Mouse (Mus musculus) liver, embryonic 16.5 days (tissue): ENCODE data around the gene Hsd17b12. TPM values are rescaled to one million over a fixed set of nuclear protein-coding genes. Genes with fewer than 3 reads are reported as not detected.

ENCODE experiments used
- ATAC-seq: fragments of 200-750 bp; cut with Nextera tagmentation; 2 replicates; pipeline ENCODE4 v1.8.0; 2017; ENCODE audit warnings: low read depth, mild to moderate bottlenecking, moderate number of reproducible peaks, moderate library complexity
- H3K27ac ChIP-seq: fragments of 300-500 bp; sonication (generic); 2 replicates; pipeline ENCODE4 v1.5.1; 2014; ENCODE audit warnings: mild to moderate bottlenecking, low read length
- H3K27me3 ChIP-seq: fragments of 300-500 bp; sonication (generic); 2 replicates; pipeline ENCODE4 v1.6.1; 2014; ENCODE audit warnings: low read depth, low read length, mixed read lengths; ENCODE audit not compliant: control insufficient read depth, insufficient read depth
- H3K36me3 ChIP-seq: fragments of 300-500 bp; sonication (generic); 2 replicates; pipeline ENCODE4 v1.6.1; 2014; ENCODE audit warnings: mild to moderate bottlenecking; ENCODE audit not compliant: control insufficient read depth, insufficient read depth
- H3K4me1 ChIP-seq: fragments of 300-500 bp; sonication (generic); 2 replicates; pipeline ENCODE4 v1.6.1; 2014; ENCODE audit warnings: low read depth, low read length, mixed read lengths; ENCODE audit not compliant: control insufficient read depth
- H3K4me2 ChIP-seq: fragments of 300-500 bp; sonication (generic); 2 replicates; pipeline ENCODE4 v1.6.1; 2014; ENCODE audit warnings: low read depth, low read length, mixed read lengths
- H3K4me3 ChIP-seq: fragments of 300-500 bp; sonication (generic); 2 replicates; pipeline ENCODE4 v1.5.1; 2014; ENCODE audit warnings: low read depth, mild to moderate bottlenecking, low read length
- H3K9ac ChIP-seq: fragments of 300-500 bp; sonication (generic); 2 replicates; pipeline ENCODE4 v1.6.1; 2014; ENCODE audit warnings: low read depth, low read length
- H3K9me3 ChIP-seq: fragments of 300-500 bp; sonication (generic); replicated peaks from 2 replicates; pipeline ENCODE4 v1.6.1; 2016; ENCODE audit warnings: low read length; ENCODE audit not compliant: control insufficient read depth
- WGBS: fragments of 180-500 bp; shearing (Covaris S2); extraction: QIAGEN DNeasy Blood & Tissue Kit; methylation state at CpG from one replicate; pipeline ENCODE4 v1.1.7; 2014; ENCODE audit not compliant: insufficient replicate concordance; 5-methylcytosine and 5-hydroxymethylcytosine counted together
- polyA plus RNA-seq: library from polyadenylated mRNA; unstranded; fragments of >200 nt; fragmentation: Nextera tagmentation; extraction: Ambion mirVana; gene quantifications from 2 replicates; pipeline ENCODE4 v1.2.1, GENCODE M21; 2015

Gene Hsd17b12
- polyA plus RNA-seq, 1 experiment from 2014 or later, result 78.6 TPM

DNA sequence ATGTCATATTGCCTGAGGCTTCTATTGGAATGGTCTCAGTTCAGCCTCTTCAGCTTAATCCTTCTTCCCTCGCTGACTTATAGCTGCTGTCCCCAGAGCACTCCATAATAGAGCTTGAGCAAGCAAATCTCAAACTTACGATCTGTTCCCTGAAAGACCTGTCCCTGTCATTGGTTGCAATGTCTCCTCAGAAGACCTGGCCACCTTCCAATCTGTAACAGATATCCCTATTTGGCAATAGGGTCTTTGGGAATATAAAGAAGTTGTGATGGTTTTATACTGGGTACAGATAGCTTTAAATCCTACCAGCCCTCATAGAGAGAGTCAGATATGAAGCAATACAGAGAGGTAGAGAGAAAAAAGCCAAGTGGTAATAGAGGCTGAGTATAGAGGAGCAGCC is 5.4 kb upstream of the Hsd17b12 start:
- Histone ChIP-seq H3K4me1 (no peaks in the 10 kb centered on the region), H3K9ac (no peak overlapping the region), H3K9me3 (no peaks in the 10 kb centered on the region), H3K36me3 (no peaks in the 10 kb centered on the region), H3K4me2 (no peak overlapping the region), H3K4me3 (no peak overlapping the region), H3K27me3 (no peaks in the 10 kb centered on the region; the same call in 1 of the 2 replicates), H3K27ac (no peak overlapping the region)
- no peak for ATAC-seq
- WGBS, result 44% methylated on average over 2 of the region's 2 CpGs

DNA sequence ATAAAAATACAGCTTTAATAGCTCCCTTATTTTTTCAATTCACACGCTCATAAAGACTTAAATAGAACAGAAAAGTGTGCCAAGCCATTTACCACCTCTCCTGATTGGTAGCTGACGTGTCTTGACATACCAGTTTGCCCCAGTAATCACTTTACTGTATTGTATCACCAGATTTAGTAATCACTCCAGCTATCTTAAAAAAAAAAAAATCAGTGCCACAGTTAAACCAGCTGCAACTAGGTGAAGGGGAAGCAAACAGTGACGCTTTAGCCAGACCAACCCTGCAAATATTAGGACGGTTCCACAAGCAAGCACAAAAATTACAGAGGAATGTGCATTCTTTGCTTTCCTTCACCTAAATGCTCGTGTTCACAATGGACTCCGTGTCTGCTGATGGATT is 4.4 kb upstream of the Hsd17b12 start:
- no peaks in the 10 kb centered on the region for H3K9me3 ChIP-seq
- H3K4me3 ChIP-seq, result no peak overlapping the region
- H3K9ac ChIP-seq, result no peak overlapping the region
- no peak overlapping the region for H3K4me2 ChIP-seq
- H3K27me3 ChIP-seq, result no peaks in the 10 kb centered on the region; the same call in 1 of the 2 replicates
- H3K36me3 ChIP-seq, result no peaks in the 10 kb centered on the region
- WGBS, result 49% methylated on average over 6 of the region's 6 CpGs
- H3K27ac ChIP-seq, result no peak overlapping the region
- no peaks in the 10 kb centered on the region for H3K4me1 ChIP-seq
- ATAC-seq, result no peak

GRCm38 (mm10) chr2:94158520-94158884 is 738 bp upstream of the Hsd17b12 start:
- H3K27ac ChIP-seq, result no peak overlapping the region
- peak overlapping the region; percentile 91 for H3K4me3 ChIP-seq
- no peaks in the 10 kb centered on the region for H3K9me3 ChIP-seq
- H3K36me3 ChIP-seq, result no peaks in the 10 kb centered on the region
- WGBS, result 17% methylated on average over 4 of the region's 4 CpGs
- no peak for ATAC-seq
- H3K27me3 ChIP-seq, result no peaks in the 10 kb centered on the region; the same call in 1 of the 2 replicates
- H3K9ac ChIP-seq, result peak overlapping the region; percentile 54
- H3K4me2 ChIP-seq, result peak overlapping the region; percentile 94
- H3K4me1 ChIP-seq, result peaks cover 7% of the 10 kb centered on the region

DNA sequence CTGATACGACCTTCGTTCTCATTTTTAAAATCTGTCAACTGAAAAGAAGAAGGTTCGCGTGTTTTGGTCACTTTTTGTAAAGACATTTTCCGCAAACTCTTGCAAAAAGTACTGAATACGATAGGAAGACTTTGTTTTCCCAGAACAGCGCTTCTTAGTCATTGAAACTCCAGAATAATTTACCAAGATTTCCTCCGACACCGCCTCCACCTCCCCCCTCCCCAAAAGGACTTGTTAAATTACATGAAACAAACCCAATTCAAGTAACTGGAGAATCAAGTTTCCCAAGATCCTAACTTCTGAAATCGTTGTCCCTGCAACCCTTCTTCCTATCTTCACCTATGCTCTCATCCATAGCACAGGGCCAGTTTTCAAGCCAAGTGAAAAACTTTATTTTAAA is 713 bp downstream of the Hsd17b12 start:
- H3K36me3 ChIP-seq, result no peaks in the 10 kb centered on the region

GRCm38 (mm10) chr2:94145146-94145542 is 12.6 kb downstream of the Hsd17b12 start:
- H3K9me3 ChIP-seq, result no peaks in the 10 kb centered on the region
- 0 out of 2 replicates have a peak overlapping the region, but pooled peaks have one; percentile 6 for H3K4me2 ChIP-seq
- ATAC-seq, result peak; percentile 41
- H3K27ac ChIP-seq, result peak overlapping the region; percentile 62
- H3K36me3 ChIP-seq, result no peaks in the 10 kb centered on the region
- H3K4me3 ChIP-seq, result no peak overlapping the region
- 42% methylated on average over 2 of the region's 2 CpGs for WGBS
- H3K4me1 ChIP-seq, result no peaks in the 10 kb centered on the region
- no peaks in the 10 kb centered on the region for H3K27me3 ChIP-seq
- no peak overlapping the region for H3K9ac ChIP-seq

More for the DNA sequence above, 713 bp downstream of the Hsd17b12 start:
- H3K27me3 ChIP-seq, result no peaks in the 10 kb centered on the region; the same call in 1 of the 2 replicates
- H3K4me3 ChIP-seq, result peak overlapping the region; percentile 91
- H3K9me3 ChIP-seq, result no peaks in the 10 kb centered on the region
- peaks cover 14% of the 10 kb centered on the region for H3K4me1 ChIP-seq
- peak overlapping the region; percentile 94 for H3K4me2 ChIP-seq
- peak overlapping the region; percentile 81; the same call in 1 of the 2 replicates for H3K27ac ChIP-seq
- H3K9ac ChIP-seq, result peak overlapping the region; percentile 86
- no peak for ATAC-seq
- under 1% methylated on average over 10 of the region's 10 CpGs for WGBS

DNA sequence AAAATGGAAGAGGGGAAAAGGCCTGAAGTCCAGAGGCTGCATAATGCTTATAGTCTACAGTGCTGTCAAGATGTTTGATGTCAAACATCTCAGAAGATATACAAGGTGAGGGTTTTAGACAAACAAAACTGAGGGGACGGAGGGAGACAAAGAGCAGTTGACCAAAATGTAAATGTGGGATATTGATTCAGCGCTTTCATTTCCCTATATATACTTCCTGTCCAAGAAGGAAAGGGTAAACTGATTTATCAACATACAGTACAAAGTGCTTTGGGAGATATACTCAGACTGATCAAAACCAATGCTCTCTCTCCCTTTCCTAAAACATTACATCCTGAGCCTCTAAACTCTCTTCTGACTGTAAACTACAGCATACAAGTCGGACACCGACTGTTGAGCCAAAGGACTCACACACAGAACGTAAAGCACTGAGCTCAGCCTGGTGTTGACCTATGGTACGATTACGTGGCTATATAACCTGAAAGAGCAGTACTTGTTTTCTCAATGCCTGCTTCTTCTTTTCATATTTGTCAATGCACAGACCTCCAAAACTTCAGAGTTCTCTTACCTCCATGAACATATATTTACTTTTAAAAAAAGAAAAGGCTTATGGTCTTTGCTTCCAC is 13.1 kb downstream of the Hsd17b12 start:
- Histone ChIP-seq H3K4me2 (peak overlapping the region; percentile 6; the same call in 1 of the 2 replicates), H3K36me3 (no peaks in the 10 kb centered on the region), H3K4me3 (no peak overlapping the region), H3K27me3 (no peaks in the 10 kb centered on the region), H3K27ac (peak overlapping the region; percentile 62), H3K4me1 (no peaks in the 10 kb centered on the region), H3K9ac (no peak overlapping the region), H3K9me3 (no peaks in the 10 kb centered on the region)
- peak; percentile 61; the same call in 1 of the 2 replicates for ATAC-seq
- WGBS, result 60% methylated on average over 7 of the region's 7 CpGs

GRCm38 (mm10) chr2:94141293-94141692 is 16.5 kb downstream of the Hsd17b12 start:
- ATAC-seq, result no peak
- no peaks in the 10 kb centered on the region for H3K9me3 ChIP-seq
- no peak overlapping the region for H3K4me3 ChIP-seq
- no peaks in the 10 kb centered on the region for H3K27me3 ChIP-seq
- H3K9ac ChIP-seq, result no peak overlapping the region
- WGBS, result 64% methylated on average over 3 of the region's 3 CpGs
- H3K36me3 ChIP-seq, result no peaks in the 10 kb centered on the region
- H3K4me2 ChIP-seq, result no peak overlapping the region
- H3K4me1 ChIP-seq, result peaks cover 2% of the 10 kb centered on the region; the same call in 1 of the 2 replicates
- no peak overlapping the region for H3K27ac ChIP-seq

DNA sequence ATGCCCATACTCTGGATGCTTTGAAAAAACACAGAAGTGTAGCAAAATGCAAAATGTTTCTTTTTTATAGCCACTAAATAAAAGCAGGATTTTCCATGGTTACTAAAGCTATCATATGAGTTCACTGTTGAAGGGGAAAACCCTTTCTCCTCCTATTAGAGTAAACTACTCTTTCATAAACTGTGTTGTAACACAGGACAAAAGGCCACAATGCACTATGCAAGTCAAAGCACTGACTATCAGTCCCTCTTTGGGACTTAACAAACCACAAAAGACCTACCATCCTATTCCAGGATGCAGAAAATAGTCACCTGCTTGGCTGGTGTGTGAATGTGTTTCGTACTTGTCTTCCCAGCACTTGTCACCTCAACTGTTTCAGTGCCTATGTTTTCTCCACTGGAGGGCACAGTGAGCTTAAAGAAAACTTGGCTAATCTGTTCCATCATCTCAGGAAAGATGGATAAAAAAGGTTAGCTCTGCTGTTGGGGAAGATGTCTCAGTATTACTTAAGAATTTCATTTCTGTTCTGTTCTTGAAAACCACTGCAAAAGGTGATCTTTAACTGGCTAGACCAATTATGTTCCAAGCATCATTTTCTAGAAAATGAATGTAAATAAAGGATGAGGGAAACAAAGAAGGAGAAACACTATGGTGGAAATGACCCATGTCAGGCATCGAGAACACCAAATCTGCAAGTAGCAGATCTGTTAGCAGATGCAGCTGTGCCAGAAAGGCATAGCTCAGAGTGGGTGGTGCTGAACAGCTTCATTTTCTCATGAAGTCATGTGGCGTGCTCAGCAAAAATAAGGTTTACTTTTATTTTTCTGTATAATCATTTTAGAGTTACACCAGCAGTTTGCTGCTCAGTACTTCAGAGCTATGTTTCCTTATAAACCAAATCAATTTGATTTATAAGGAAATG is 19.0 kb downstream of the Hsd17b12 start:
- 84% methylated on average over 3 of the region's 3 CpGs for WGBS
- no peaks in the 10 kb centered on the region for H3K9me3 ChIP-seq
- no peak overlapping the region for H3K4me2 ChIP-seq
- H3K36me3 ChIP-seq, result no peaks in the 10 kb centered on the region
- H3K4me1 ChIP-seq, result peaks cover 2% of the 10 kb centered on the region; the same call in 1 of the 2 replicates
- no peaks in the 10 kb centered on the region for H3K27me3 ChIP-seq
- no peak overlapping the region for H3K9ac ChIP-seq
- H3K27ac ChIP-seq, result no peak overlapping the region
- no peak for ATAC-seq
- no peak overlapping the region for H3K4me3 ChIP-seq

DNA sequence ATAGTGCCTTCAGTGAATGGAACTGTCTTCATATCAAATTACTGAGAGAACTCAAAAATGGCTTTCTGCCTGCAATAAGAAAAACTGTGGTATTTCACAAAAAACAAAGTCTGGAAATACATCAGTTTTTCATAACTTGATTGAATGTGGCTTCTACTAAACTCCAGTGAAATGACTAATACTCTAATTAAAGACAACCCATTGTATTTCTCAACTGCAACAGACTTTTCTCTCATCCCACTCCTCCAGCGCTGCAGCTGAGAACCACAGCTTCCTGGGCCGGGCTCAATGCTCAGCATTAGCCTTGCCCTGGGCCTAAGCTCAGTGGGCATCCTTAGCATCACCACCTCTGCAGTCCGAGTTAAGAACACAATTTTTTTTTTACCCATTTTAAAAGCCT is 20.9 kb downstream of the Hsd17b12 start:
- no peaks in the 10 kb centered on the region for H3K9me3 ChIP-seq
- H3K4me1 ChIP-seq, result peaks cover 2% of the 10 kb centered on the region; the same call in 1 of the 2 replicates
- H3K9ac ChIP-seq, result no peak overlapping the region
- no peak overlapping the region for H3K4me2 ChIP-seq
- WGBS, result 36% methylated on average over 3 of the region's 3 CpGs
- no peak overlapping the region for H3K4me3 ChIP-seq
- no peak overlapping the region for H3K27ac ChIP-seq
- no peaks in the 10 kb centered on the region for H3K27me3 ChIP-seq
- ATAC-seq, result no peak
- no peaks in the 10 kb centered on the region for H3K36me3 ChIP-seq
